Mouse (Mus musculus): ENCODE results near the gene Stat5b. TPM values are rescaled to one million over a fixed set of nuclear protein-coding genes. Genes with fewer than 3 reads are reported as not detected.

The Stat5b gene
- polyA plus RNA-seq, 1 experiment from 2014 or later, result 17.9 TPM

DNA sequence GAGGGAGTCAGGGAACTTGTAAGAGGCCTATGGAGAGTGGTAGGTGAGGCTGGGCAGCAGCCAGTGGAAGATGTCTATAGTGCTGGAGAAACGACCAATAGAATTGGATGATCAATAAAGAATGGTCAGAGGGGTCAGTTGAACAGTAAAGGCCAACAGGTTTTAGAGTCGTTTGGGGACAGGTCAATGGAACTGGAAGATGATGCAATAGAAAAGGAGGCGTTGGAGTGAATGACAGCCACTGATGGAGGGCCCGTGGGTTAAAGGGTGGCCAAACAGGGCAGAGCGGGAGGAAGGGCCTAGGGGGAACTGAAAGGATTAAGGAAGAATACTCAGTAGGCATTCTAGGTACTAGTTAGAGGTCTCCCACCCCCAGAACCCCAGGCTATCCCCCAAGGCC, 103.4 kb downstream of the Stat5b start:
- H3K27ac ChIP-seq (ENCODE audit: low read length), result no peak overlapping the region
- no peak overlapping the region for H3K4me3 ChIP-seq (ENCODE audit: low read depth, low read length)
- WGBS, result 65% methylated on average over 5 of the region's 5 CpGs
- no peaks in the 10 kb centered on the region for H3K36me3 ChIP-seq (ENCODE audit: insufficient read depth, low read length)
- no peaks in the 10 kb centered on the region for H3K9me3 ChIP-seq (ENCODE audit: low read length)
- no peaks in the 10 kb centered on the region for H3K4me1 ChIP-seq (ENCODE audit: insufficient read depth, low read depth, low read length)
- no peak overlapping the region for H3K4me2 ChIP-seq (replicated peaks; ENCODE audit: low read depth, low read length)
- no peak for DNase-seq (ENCODE audit: low spot score)
- H3K9ac ChIP-seq (replicated peaks; ENCODE audit: low read depth), result no peak overlapping the region
- no peak for ATAC-seq
- 0 out of 2 replicates have a peak, but pooled peaks cover 3% of the 10 kb centered on the region for H3K27me3 ChIP-seq (replicated peaks; ENCODE audit: insufficient read depth, low read length)
- no peak for TF ChIP-seq CTCF (IDR thresholded peaks at IDR 0.05)
- TF ChIP-seq EP300 (IDR thresholded peaks at IDR 0.05), result no peak

DNA sequence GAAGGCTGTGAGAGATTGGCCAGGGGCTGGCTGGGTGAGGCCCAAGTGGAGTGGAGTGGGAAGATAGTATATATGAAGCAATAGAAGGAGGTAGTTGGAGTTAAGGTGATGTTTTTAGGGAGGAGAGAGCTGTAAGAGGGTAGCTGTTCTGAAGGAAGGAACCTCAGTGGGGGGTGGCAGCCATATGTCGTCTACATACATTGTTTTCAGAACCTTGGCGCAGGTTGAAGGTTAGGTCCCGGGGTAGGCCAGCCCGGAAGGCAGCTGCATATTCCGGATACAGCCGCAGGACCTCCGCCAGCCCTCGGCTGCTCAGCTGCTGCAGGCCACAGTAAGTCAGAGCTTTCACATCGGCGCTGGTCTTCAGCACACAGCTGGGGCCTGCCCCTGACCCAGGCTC, 104.0 kb downstream of the Stat5b start:
- TF ChIP-seq EP300 (IDR thresholded peaks at IDR 0.05), result no peak
- Histone ChIP-seq H3K4me2 (replicated peaks; ENCODE audit: low read depth, low read length) (no peak overlapping the region), H3K4me3 (ENCODE audit: low read depth, low read length) (no peak overlapping the region), H3K4me1 (ENCODE audit: insufficient read depth, low read depth, low read length) (no peaks in the 10 kb centered on the region), H3K9me3 (ENCODE audit: low read length) (no peaks in the 10 kb centered on the region), H3K9ac (replicated peaks; ENCODE audit: low read depth) (no peak overlapping the region), H3K27me3 (replicated peaks; ENCODE audit: insufficient read depth, low read length) (0 out of 2 replicates have a peak, but pooled peaks cover 3% of the 10 kb centered on the region), H3K36me3 (ENCODE audit: insufficient read depth, low read length) (no peaks in the 10 kb centered on the region), H3K27ac (ENCODE audit: low read length) (no peak overlapping the region)
- no peak for ATAC-seq
- 69% methylated on average over 10 of the region's 10 CpGs for WGBS
- no peak for DNase-seq (ENCODE audit: low spot score)

GRCm38 (mm10) chr11:100745085-100745484, 105.4 kb downstream of the Stat5b start:
- ATAC-seq (peak; percentile 55), DNase-seq (ENCODE audit: low spot score) (peak; percentile 66)
- Histone ChIP-seq H3K27me3 (replicated peaks; ENCODE audit: insufficient read depth, low read length) (0 out of 2 replicates have a peak, but pooled peaks cover 3% of the 10 kb centered on the region), H3K4me1 (ENCODE audit: insufficient read depth, low read depth, low read length) (no peaks in the 10 kb centered on the region), H3K9me3 (ENCODE audit: low read length) (no peaks in the 10 kb centered on the region), H3K4me3 (ENCODE audit: low read depth, low read length) (no peak overlapping the region), H3K9ac (replicated peaks; ENCODE audit: low read depth) (no peak overlapping the region), H3K4me2 (replicated peaks; ENCODE audit: low read depth, low read length) (no peak overlapping the region), H3K36me3 (ENCODE audit: insufficient read depth, low read length) (no peaks in the 10 kb centered on the region), H3K27ac (ENCODE audit: low read length) (no peak overlapping the region)
- peak; percentile 78 for TF ChIP-seq CTCF (IDR thresholded peaks at IDR 0.05)
- no peak for TF ChIP-seq EP300 (IDR thresholded peaks at IDR 0.05)
- WGBS, result 10% methylated on average over 6 of the region's 6 CpGs

GRCm38 (mm10) chr11:100741348-100741747, 109.2 kb downstream of the Stat5b start:
- no peak overlapping the region for H3K4me3 ChIP-seq (ENCODE audit: low read depth, low read length)
- H3K4me1 ChIP-seq (ENCODE audit: insufficient read depth, low read depth, low read length), result peaks cover 8% of the 10 kb centered on the region
- TF ChIP-seq CTCF (IDR thresholded peaks at IDR 0.05), result no peak
- no peaks in the 10 kb centered on the region for H3K9me3 ChIP-seq (ENCODE audit: low read length)
- WGBS, result 56% methylated on average over 6 of the region's 6 CpGs
- H3K27me3 ChIP-seq (replicated peaks; ENCODE audit: insufficient read depth, low read length), result no peaks in the 10 kb centered on the region
- ATAC-seq (no peak), DNase-seq (ENCODE audit: low spot score) (no peak)
- no peaks in the 10 kb centered on the region for H3K36me3 ChIP-seq (ENCODE audit: insufficient read depth, low read length)
- H3K4me2 ChIP-seq (replicated peaks; ENCODE audit: low read depth, low read length), result no peak overlapping the region
- no peak overlapping the region for H3K27ac ChIP-seq (ENCODE audit: low read length)
- H3K9ac ChIP-seq (replicated peaks; ENCODE audit: low read depth), result no peak overlapping the region

- H3K9me3 ChIP-seq (ENCODE audit: low read length), result no peaks in the 10 kb centered on the region
- no peaks in the 10 kb centered on the region for H3K36me3 ChIP-seq (ENCODE audit: insufficient read depth, low read length)
- no peak for ATAC-seq
- H3K27ac ChIP-seq (ENCODE audit: low read length), result peak overlapping the region; percentile 47; the same call in 1 of the 2 replicates
- no peaks in the 10 kb centered on the region for H3K27me3 ChIP-seq (replicated peaks; ENCODE audit: insufficient read depth, low read length)
- peaks cover 16% of the 10 kb centered on the region for H3K4me1 ChIP-seq (ENCODE audit: insufficient read depth, low read depth, low read length)
- H3K9ac ChIP-seq (replicated peaks; ENCODE audit: low read depth), result no peak overlapping the region
- no peak for DNase-seq (ENCODE audit: low spot score)
- 14% methylated on average over 5 of the region's 5 CpGs for WGBS
- no peak for TF ChIP-seq CTCF (IDR thresholded peaks at IDR 0.05)
- TF ChIP-seq EP300 (IDR thresholded peaks at IDR 0.05), result no peak
- peak overlapping the region; percentile 73 for H3K4me2 ChIP-seq (replicated peaks; ENCODE audit: low read depth, low read length)
- H3K4me3 ChIP-seq (ENCODE audit: low read depth, low read length), result peak overlapping the region; percentile 97
Observed at GRCm38 (mm10) chr11:100738749-100739148, 111.8 kb downstream of the Stat5b start.

DNA sequence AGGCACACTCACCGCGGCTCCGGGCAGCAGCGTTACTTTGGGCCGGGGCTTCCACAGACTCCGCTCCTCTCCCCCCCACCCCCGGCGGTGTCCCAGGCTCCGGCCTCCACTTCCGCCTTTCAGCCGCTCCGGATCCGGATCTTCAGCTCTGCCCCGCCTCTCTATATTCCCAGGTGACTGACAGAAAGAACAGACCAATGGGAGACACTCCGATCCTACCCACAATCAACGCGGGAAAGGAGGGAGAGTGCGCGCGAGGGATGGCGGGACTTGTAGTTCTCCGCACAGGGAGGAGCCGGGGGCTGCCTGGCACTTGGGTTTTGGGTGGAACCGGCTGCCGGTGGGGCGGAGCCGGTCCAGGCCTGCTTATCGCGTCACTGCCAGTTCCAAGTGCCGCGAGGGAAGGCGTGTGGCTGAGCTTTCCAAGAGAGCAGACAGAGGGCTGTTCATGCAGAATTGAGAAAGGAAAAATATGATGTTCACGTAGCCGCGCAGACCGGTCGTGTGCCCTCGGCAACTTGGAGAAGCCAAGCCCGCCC, 112.4 kb downstream of the Stat5b start, which contains the start of gene Rab5c:
Gene Rab5c, minus strand, starts transcription at position 150 of the 539 bp plus-strand sequence.
- H3K27ac ChIP-seq (ENCODE audit: low read length), result peak within 1 kb of the TSS; percentile 85
- ATAC-seq (peak; percentile 99), DNase-seq (ENCODE audit: low spot score) (peak; percentile 100)
- peak within 1 kb of the TSS; percentile 97 for H3K4me3 ChIP-seq (ENCODE audit: low read depth, low read length)
- H3K36me3 ChIP-seq (ENCODE audit: insufficient read depth, low read length), result no peaks in the 10 kb centered on the region
- H3K9ac ChIP-seq (replicated peaks; ENCODE audit: low read depth), result peak within 1 kb of the TSS; percentile 99
- peak within 1 kb of the TSS; percentile 73 for H3K4me2 ChIP-seq (replicated peaks; ENCODE audit: low read depth, low read length)
- under 1% methylated on average over 39 of the region's 39 CpGs for WGBS
- no peaks in the 10 kb centered on the region for H3K9me3 ChIP-seq (ENCODE audit: low read length)
- no peaks in the 10 kb centered on the region for H3K27me3 ChIP-seq (replicated peaks; ENCODE audit: insufficient read depth, low read length)
- TF ChIP-seq CTCF (IDR thresholded peaks at IDR 0.05) (no peak), EP300 (IDR thresholded peaks at IDR 0.05) (no peak)
- peaks cover 16% of the 10 kb centered on the region for H3K4me1 ChIP-seq (ENCODE audit: insufficient read depth, low read depth, low read length)
